Mouse (Mus musculus) forebrain, embryonic 14.5 days (tissue): Measurements from ENCODE around the gene Oas2. TPM values are rescaled to one million over a fixed set of nuclear protein-coding genes. Genes with fewer than 3 reads are reported as not detected.
A peak's percentile ranks its signal among the peaks of the same experiment; 100 is the strongest.

ENCODE experiments used
- ATAC-seq: fragments of 200-750 bp; cut with Nextera tagmentation; 2 replicates; pipeline ENCODE4 v1.8.0; 2017; ENCODE audit warnings: mild to moderate bottlenecking, moderate library complexity
- DNase-seq: peaks from one replicate; pipeline ENCODE4 v3.0.0-alpha.2; 2015; ENCODE audit warnings: low spot score
- H3K27ac ChIP-seq: fragments of 300-500 bp; sonication (generic); 2 replicates; pipeline ENCODE4 v1.5.1; 2014; ENCODE audit warnings: low read depth, mild to moderate bottlenecking, control low read depth, low read length, moderate library complexity
- H3K27me3 ChIP-seq: fragments of 300-500 bp; sonication (generic); replicated peaks from 2 replicates; pipeline ENCODE4 v1.6.1; 2014; ENCODE audit warnings: low read length, control low read depth, mixed read lengths; ENCODE audit not compliant: control insufficient read depth, insufficient read depth
- H3K36me3 ChIP-seq: fragments of 300-500 bp; sonication (generic); 2 replicates; pipeline ENCODE4 v1.6.1; 2014; ENCODE audit warnings: low read length, control low read depth; ENCODE audit not compliant: control insufficient read depth, insufficient read depth
- H3K4me1 ChIP-seq: fragments of 300-500 bp; sonication (generic); 2 replicates; pipeline ENCODE4 v1.6.1; 2014; ENCODE audit warnings: antibody characterized with exemption, low read length, control low read depth; ENCODE audit not compliant: control insufficient read depth, insufficient read depth
- H3K4me2 ChIP-seq: fragments of 300-500 bp; sonication (generic); 2 replicates; pipeline ENCODE4 v1.6.1; 2014; ENCODE audit warnings: mild to moderate bottlenecking, control low read depth, low read length
- H3K4me3 ChIP-seq: fragments of 300-500 bp; sonication (generic); 2 replicates; pipeline ENCODE4 v1.5.1; 2014; ENCODE audit warnings: low read depth, low read length, control low read depth
- H3K9ac ChIP-seq: fragments of 300-500 bp; sonication (generic); 2 replicates; pipeline ENCODE4 v1.6.1; 2014; ENCODE audit warnings: mild to moderate bottlenecking, low read length, control low read depth, moderate library complexity
- H3K9me3 ChIP-seq: fragments of 300-500 bp; sonication (generic); replicated peaks from 2 replicates; pipeline ENCODE4 v1.6.1; 2016; ENCODE audit warnings: low read length, control low read depth, mixed read lengths; ENCODE audit not compliant: control insufficient read depth
- WGBS: fragments of 180-500 bp; shearing (Covaris S2); extraction: QIAGEN DNeasy Blood & Tissue Kit; methylation state at CpG from one replicate; pipeline ENCODE4 v1.1.7; 2014; 5-methylcytosine and 5-hydroxymethylcytosine counted together
- polyA plus RNA-seq: library from polyadenylated mRNA; unstranded; fragments of >200 nt; fragmentation: Nextera tagmentation; extraction: Ambion mirVana; gene quantifications from 2 replicates; pipeline ENCODE4 v1.2.1, GENCODE M21; 2014

The Oas2 gene
- polyA plus RNA-seq, 1 experiment from 2014 or later, result 0.42 TPM

- 0 out of 2 replicates have a peak, but pooled peaks cover 5% of the 10 kb centered on the region for H3K4me1 ChIP-seq
- DNase-seq, result no peak
- 89% methylated on average over 6 of the region's 6 CpGs for WGBS
- peaks cover 15% of the 10 kb centered on the region for H3K27me3 ChIP-seq
- H3K9ac ChIP-seq, result no peak overlapping the region
- H3K9me3 ChIP-seq, result no peaks in the 10 kb centered on the region
- 0 out of 2 replicates have a peak, but pooled peaks cover 6% of the 10 kb centered on the region for H3K36me3 ChIP-seq
- H3K4me3 ChIP-seq, result no peak overlapping the region
- ATAC-seq, result no peak
- H3K4me2 ChIP-seq, result no peak overlapping the region
- no peak overlapping the region for H3K27ac ChIP-seq
Measured at GRCm38 (mm10) chr5:120686749-120687483, 62.7 kb downstream of the Oas2 start.

GRCm38 (mm10) chr5:120685678-120686077 is 64.0 kb downstream of the Oas2 start:
- Histone ChIP-seq H3K4me3 (no peak overlapping the region), H3K27me3 (peaks cover 15% of the 10 kb centered on the region), H3K27ac (no peak overlapping the region), H3K4me1 (peaks cover 9% of the 10 kb centered on the region; the same call in 1 of the 2 replicates), H3K9me3 (no peaks in the 10 kb centered on the region), H3K36me3 (peaks cover 15% of the 10 kb centered on the region; the same call in 1 of the 2 replicates), H3K9ac (no peak overlapping the region), H3K4me2 (no peak overlapping the region)
- DNase-seq, result no peak
- ATAC-seq, result no peak
- WGBS, result 87% methylated on average over 8 of the region's 8 CpGs

GRCm38 (mm10) chr5:120682982-120683771 is 66.5 kb downstream of the Oas2 start:
- Histone ChIP-seq H3K4me2 (no peak overlapping the region), H3K9me3 (no peaks in the 10 kb centered on the region), H3K36me3 (peaks cover 15% of the 10 kb centered on the region; the same call in 1 of the 2 replicates), H3K27me3 (peaks cover 15% of the 10 kb centered on the region), H3K4me1 (peaks cover 13% of the 10 kb centered on the region; the same call in 1 of the 2 replicates), H3K4me3 (no peak overlapping the region), H3K27ac (no peak overlapping the region), H3K9ac (no peak overlapping the region)
- ATAC-seq (no peak), DNase-seq (no peak)
- 15% methylated on average over 24 of the region's 24 CpGs for WGBS

GRCm38 (mm10) chr5:120680918-120681317 is 68.7 kb downstream of the Oas2 start:
- Histone ChIP-seq H3K27ac (no peak overlapping the region), H3K4me1 (peaks cover 13% of the 10 kb centered on the region; the same call in 1 of the 2 replicates), H3K4me3 (no peak overlapping the region), H3K27me3 (peaks cover 15% of the 10 kb centered on the region), H3K9ac (no peak overlapping the region), H3K9me3 (no peaks in the 10 kb centered on the region), H3K4me2 (0 out of 2 replicates have a peak overlapping the region, but pooled peaks have one; percentile 32), H3K36me3 (peaks cover 15% of the 10 kb centered on the region; the same call in 1 of the 2 replicates)
- ATAC-seq (no peak), DNase-seq (peak; percentile 35)
- WGBS, result 79% methylated on average over 18 of the region's 18 CpGs

Other genes starting within 250 kb of the Oas2 start
- 14.8 and 16.2 TPM in 2 replicates for gene Plbd2, start 246.2 kb downstream of the Oas2 start, polyA plus RNA-seq
- 0.67 and 1.5 TPM in 2 replicates for gene Slc8b1, start 238.7 kb downstream of the Oas2 start, polyA plus RNA-seq
- gene Tpcn1, start 161.2 kb downstream of the Oas2 start, polyA plus RNA-seq, result 10.5 and 13.3 TPM in 2 replicates
- gene Iqcd, start 160.8 kb downstream of the Oas2 start, polyA plus RNA-seq, result 2.0 and 2.4 TPM in 2 replicates
- 15.9 and 18.3 TPM in 2 replicates for gene Rita1, start 137.3 kb downstream of the Oas2 start, polyA plus RNA-seq
- gene Ddx54, start 137.1 kb downstream of the Oas2 start, polyA plus RNA-seq, result 26.9 and 33.1 TPM in 2 replicates
- 0.19 and 0.57 TPM in 2 replicates for gene Cfap73, start 115.6 kb downstream of the Oas2 start, polyA plus RNA-seq
- 1.5 and 3.2 TPM in 2 replicates for gene Rasal1, start 101.0 kb downstream of the Oas2 start, polyA plus RNA-seq
- gene Dtx1, start 37.9 kb downstream of the Oas2 start, polyA plus RNA-seq, result 27.5 and 35.5 TPM in 2 replicates
- 0.19 and 0.27 TPM in 2 replicates for gene Oas3, start 27.8 kb upstream of the Oas2 start, polyA plus RNA-seq
- 0.13 TPM in 1 of 2 replicates, not detected in the other for gene Oas1e, start 45.7 kb upstream of the Oas2 start, polyA plus RNA-seq
- gene Oas1c, start 62.7 kb upstream of the Oas2 start, polyA plus RNA-seq, result 0.38 and 0.45 TPM in 2 replicates
- gene Oas1f, start 97.5 kb upstream of the Oas2 start, polyA plus RNA-seq, result not detected in 2 replicates
- not detected in 2 replicates for gene Oas1h, start 111.6 kb upstream of the Oas2 start, polyA plus RNA-seq
- gene Oas1g, start 137.8 kb upstream of the Oas2 start, polyA plus RNA-seq, result not detected in 2 replicates
- gene Oas1a, start 157.7 kb upstream of the Oas2 start, polyA plus RNA-seq, result 0.41 and 0.80 TPM in 2 replicates
- gene Oas1d, start 164.7 kb upstream of the Oas2 start, polyA plus RNA-seq, result 0.11 and 0.14 TPM in 2 replicates